Mouse (Mus musculus) inflammation-experienced regulatory T-cells, adult 16 weeks (primary cell): ENCODE data around the gene Plxna1. TPM values are rescaled to one million over a fixed set of nuclear protein-coding genes. Genes with fewer than 3 reads are reported as not detected.

ENCODE experiments used
- polyA plus RNA-seq: library from polyadenylated mRNA; unstranded; fragments of 100-300 nt; shearing (Covaris generic); gene quantifications from one replicate; pipeline ENCODE4 v1.2.1, GENCODE M21; 2017

Gene Plxna1
- polyA plus RNA-seq = 1.5 TPM

GRCm38 (mm10) chr6:89362281-89363106 lies at the start of gene Plxna1:
Gene Plxna1, minus strand, starts transcription at chr6:89362620.

Other genes with a start within 250 kb of the Plxna1 start
- 7.7 TPM for gene Chchd6, start 233.0 kb upstream of the Plxna1 start, polyA plus RNA-seq